Mouse (Mus musculus) kidney, adult 2 months (tissue): ENCODE data around the gene Coro1b.

Experiments
- CTCF ChIP-seq: fragments of 200-500 bp; conservative IDR thresholded peaks from 2 replicates; pipeline ENCODE4 v1.5.1; 2011; ENCODE audit warnings: low read depth, mild to moderate bottlenecking, control low read depth, low read length, moderate library complexity, mixed read lengths; ENCODE audit not compliant: insufficient read depth, insufficient read length
- POLR2A ChIP-seq: fragments of 200-500 bp; IDR thresholded peaks from one replicate; pipeline ENCODE4 v1.6.1; 2011; ENCODE audit warnings: low read depth, low read length, control low read depth

DNA sequence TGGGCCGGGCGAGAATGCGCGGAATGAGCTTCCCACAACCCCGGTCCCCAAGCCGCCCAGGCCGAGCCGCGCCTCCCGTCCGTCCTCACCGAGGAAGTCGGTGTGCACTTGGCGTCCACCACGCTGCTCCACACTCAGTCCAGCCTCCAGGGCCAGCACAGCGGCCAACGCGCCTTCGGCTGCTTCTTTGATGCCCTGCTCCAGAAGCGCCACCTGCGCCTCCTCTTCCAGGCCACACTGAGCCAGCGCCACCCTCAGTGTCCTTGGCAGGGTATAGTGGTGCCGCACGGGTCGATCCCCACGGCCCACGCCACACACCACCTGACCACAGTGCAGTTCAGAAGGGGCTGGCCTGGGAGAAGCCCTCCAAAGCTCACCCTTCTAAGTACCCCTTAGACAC, 21.4 kb downstream of the Coro1b start:
- TF ChIP-seq CTCF (no peak), POLR2A (no peak)
